32 mouse cellular contexts compared by ENCODE assay signal in genomic region chr10:74908431-74908830, GRCm38 (mm10). TPM values are rescaled to one million over a fixed set of nuclear protein-coding genes. Genes with fewer than 3 reads are reported as not detected.
"Had no signal": no experiment of that assay in that cellular context is flagged by ENCODE, and none has a peak within 500 bp of the region (broad histone marks: within the 10 kb centered on the region; RNA-seq: fewer than 3 reads in every experiment).

No protein-coding gene starts in this region.

- ATAC-seq: liver, embryonic 12.5 days; liver, postnatal 0 days; lung, postnatal 0 days; midbrain, embryonic 13.5 days; midbrain, embryonic 15.5 days; midbrain, embryonic 16.5 days had no signal

- H3K36me3 ChIP-seq: limb, embryonic 10.5 days; limb, embryonic 12.5 days; limb, embryonic 13.5 days; limb, embryonic 15.5 days; liver, embryonic 12.5 days; liver, embryonic 13.5 days; liver, embryonic 15.5 days; lung, embryonic 15.5 days; midbrain, embryonic 10.5 days; midbrain, embryonic 12.5 days; midbrain, embryonic 13.5 days; midbrain, embryonic 15.5 days; neural tube, embryonic 12.5 days had no signal

- H3K27me3 ChIP-seq: limb, embryonic 12.5 days; limb, embryonic 13.5 days; limb, embryonic 15.5 days; liver, embryonic 12.5 days; liver, embryonic 13.5 days; liver, embryonic 15.5 days; lung, embryonic 15.5 days; megakaryocyte, embryonic 14.5 days; midbrain, embryonic 12.5 days; midbrain, embryonic 13.5 days; midbrain, embryonic 15.5 days; neural tube, embryonic 12.5 days had no signal

- DNase-seq: left cerebral cortex, postnatal 4 days; liver; liver, embryonic 13.5 days; liver, postnatal 0 days; lung, adult 18-20 months; lung, adult 2 months; lung, embryonic 14.5 days; lung, postnatal 10 days; lung, postnatal 14 days; lung, postnatal 36 days; lung, postnatal 4 days; midbrain, embryonic 14.5 days had no signal

- H3K27ac ChIP-seq: limb, embryonic 10.5 days; limb, embryonic 12.5 days; limb, embryonic 13.5 days; limb, embryonic 15.5 days; liver, embryonic 12.5 days; liver, embryonic 13.5 days; liver, embryonic 14.5 days; liver, embryonic 15.5 days; lung, embryonic 15.5 days; macrophage; midbrain, embryonic 10.5 days; midbrain, embryonic 12.5 days; midbrain, embryonic 13.5 days; midbrain, embryonic 15.5 days; neural tube, embryonic 12.5 days had no signal

- H3K4me2 ChIP-seq: limb, embryonic 12.5 days; limb, embryonic 13.5 days; limb, embryonic 15.5 days; liver, embryonic 12.5 days; liver, embryonic 13.5 days; liver, embryonic 15.5 days; lung, embryonic 14.5 days; lung, embryonic 15.5 days; midbrain, embryonic 11.5 days; midbrain, embryonic 12.5 days; midbrain, embryonic 13.5 days; midbrain, embryonic 15.5 days; neural tube, embryonic 12.5 days had no signal

- H3K9ac ChIP-seq: limb, embryonic 12.5 days; limb, embryonic 13.5 days; limb, embryonic 15.5 days; liver, embryonic 12.5 days; liver, embryonic 13.5 days; liver, embryonic 14.5 days; liver, embryonic 15.5 days; liver, postnatal 0 days; lung, embryonic 14.5 days; lung, embryonic 15.5 days; midbrain, embryonic 12.5 days; midbrain, embryonic 13.5 days; midbrain, embryonic 15.5 days; neural tube, embryonic 12.5 days had no signal

- H3K4me3 ChIP-seq: limb, embryonic 10.5 days; limb, embryonic 12.5 days; limb, embryonic 13.5 days; limb, embryonic 15.5 days; liver, embryonic 12.5 days; liver, embryonic 13.5 days; liver, embryonic 15.5 days; lung, embryonic 15.5 days; megakaryocyte, embryonic 14.5 days; midbrain, embryonic 10.5 days; midbrain, embryonic 12.5 days; midbrain, embryonic 13.5 days; midbrain, embryonic 15.5 days; myocyte; neural tube, embryonic 12.5 days had no signal

- H3K9me3 ChIP-seq: limb, embryonic 10.5 days; limb, embryonic 12.5 days; limb, embryonic 13.5 days; limb, embryonic 15.5 days; liver, embryonic 12.5 days; liver, embryonic 13.5 days; liver, embryonic 15.5 days; lung, embryonic 15.5 days; megakaryocyte, embryonic 14.5 days; midbrain, embryonic 10.5 days; midbrain, embryonic 12.5 days; midbrain, embryonic 13.5 days; midbrain, embryonic 15.5 days; neural tube, embryonic 12.5 days had no signal

- H3K4me1 ChIP-seq: limb, embryonic 10.5 days; limb, embryonic 12.5 days; limb, embryonic 13.5 days; limb, embryonic 15.5 days; liver, embryonic 12.5 days; liver, embryonic 13.5 days; liver, embryonic 15.5 days; lung, embryonic 15.5 days; megakaryocyte, embryonic 14.5 days; midbrain, embryonic 10.5 days; midbrain, embryonic 12.5 days; midbrain, embryonic 13.5 days; midbrain, embryonic 15.5 days; neural tube, embryonic 12.5 days had no signal

RNA-seq across cellular contexts. Expression of gene Gnaz, which starts 58.5 kb away (rescaled TPM):
- total RNA-seq: megakaryocyte-erythroid progenitor cell, adult 5-6 weeks had no signal
